Mouse (Mus musculus): ENCODE data around the gene Sphk1.
A peak's percentile ranks its signal among the peaks of the same experiment; 100 is the strongest.

DNA sequence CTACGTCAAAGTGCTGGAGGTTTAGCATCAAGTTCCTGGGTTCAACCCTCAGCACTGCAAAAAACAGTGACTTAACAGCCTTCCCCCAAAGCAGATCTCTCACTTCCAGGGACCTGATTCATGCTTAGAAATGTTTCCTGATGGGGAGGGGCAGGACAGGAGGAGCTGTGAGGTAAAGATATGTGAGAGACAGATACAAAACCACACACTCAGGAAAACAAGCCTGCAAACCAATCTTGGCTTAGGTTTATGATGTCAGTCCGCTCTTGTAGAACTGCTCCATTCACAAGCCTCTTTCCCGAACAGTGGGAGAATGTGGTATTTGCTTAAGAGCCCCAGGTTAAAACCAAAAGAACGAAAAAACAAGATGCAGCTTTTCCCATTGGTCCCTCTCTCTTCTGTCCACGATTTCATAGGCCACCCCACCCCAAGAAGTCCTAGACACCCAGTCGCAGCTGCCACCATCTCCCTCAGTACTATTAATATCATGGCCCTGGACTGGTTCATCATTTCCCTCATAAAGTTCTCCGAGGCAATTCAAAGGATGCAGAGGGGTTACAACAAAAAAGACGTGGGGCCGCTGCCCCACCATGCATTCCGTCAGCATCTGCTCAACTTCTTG lies 49.4 kb downstream of the Sphk1 start:
- TF ChIP-seq USF2 (IDR thresholded peaks at IDR 0.05; ENCODE audit: borderline replicate concordance in 1 of 2, insufficient read depth in 1 of 2, low read depth in 1 of 2, low read length in 2 of 2) (no peak), RAD21 (IDR thresholded peaks at IDR 0.05; ENCODE audit: low read depth, low read length) (no peak), SIN3A (IDR thresholded peaks at IDR 0.05; ENCODE audit: low read length) (peak; percentile 90), MAZ (IDR thresholded peaks at IDR 0.05; ENCODE audit: low read depth, low read length) (peak; percentile 88), CTCF (IDR thresholded peaks at IDR 0.05 in 2 of 3, conservative IDR thresholded peaks at IDR 0.05 in 1 of 3; ENCODE audit: control insufficient read depth in 1 of 3, insufficient read depth in 1 of 3, low read depth in 2 of 3, low read length in 3 of 3, poor library complexity in 1 of 3, severe bottlenecking in 1 of 3) (no peak), HCFC1 (IDR thresholded peaks at IDR 0.05; ENCODE audit: low read depth, low read length) (no peak)
